Mouse (Mus musculus): ENCODE measurements around the gene Snx29. TPM values are rescaled to one million over a fixed set of nuclear protein-coding genes. Genes with fewer than 3 reads are reported as not detected.

Gene Snx29
- polyA plus RNA-seq, 1 experiment from 2014 or later = 6.1 TPM

- no peak overlapping the region for H3K4me2 ChIP-seq
- no peaks in the 10 kb centered on the region for H3K27me3 ChIP-seq
- H3K4me3 ChIP-seq = no peak overlapping the region
- no peak for ATAC-seq (replicated peaks; ENCODE audit: insufficient number of reproducible peaks, insufficient read depth, low FRiP score, low read depth)
- H3K9ac ChIP-seq = no peak overlapping the region
- H3K9me3 ChIP-seq (replicated peaks) = no peaks in the 10 kb centered on the region
- 74% methylated on average over 5 of the region's 5 CpGs for WGBS
- no peaks in the 10 kb centered on the region for H3K36me3 ChIP-seq
- H3K4me1 ChIP-seq (replicated peaks) = no peaks in the 10 kb centered on the region
- H3K27ac ChIP-seq = no peak overlapping the region
Measured at GRCm38 (mm10) chr16:11752557-11752956, 429.8 kb downstream of the Snx29 start.

GRCm38 (mm10) chr16:11753466-11753865 is 430.8 kb downstream of the Snx29 start:
- WGBS = 83% methylated on average over 2 of the region's 2 CpGs
- Histone ChIP-seq H3K36me3 (no peaks in the 10 kb centered on the region), H3K27ac (no peak overlapping the region), H3K27me3 (no peaks in the 10 kb centered on the region), H3K9me3 (replicated peaks) (no peaks in the 10 kb centered on the region), H3K9ac (no peak overlapping the region), H3K4me1 (replicated peaks) (no peaks in the 10 kb centered on the region), H3K4me3 (no peak overlapping the region), H3K4me2 (no peak overlapping the region)
- ATAC-seq (replicated peaks; ENCODE audit: insufficient number of reproducible peaks, insufficient read depth, low FRiP score, low read depth) = no peak

- no peaks in the 10 kb centered on the region for H3K9me3 ChIP-seq (replicated peaks)
- no peak overlapping the region for H3K4me3 ChIP-seq
- H3K4me1 ChIP-seq (replicated peaks) = no peaks in the 10 kb centered on the region
- no peak overlapping the region for H3K27ac ChIP-seq
- H3K36me3 ChIP-seq = no peaks in the 10 kb centered on the region
- no peaks in the 10 kb centered on the region for H3K27me3 ChIP-seq
- WGBS = 89% methylated on average over 2 of the region's 2 CpGs
- H3K4me2 ChIP-seq = no peak overlapping the region
- no peak overlapping the region for H3K9ac ChIP-seq
- ATAC-seq (replicated peaks; ENCODE audit: insufficient number of reproducible peaks, insufficient read depth, low FRiP score, low read depth) = no peak
Measured at GRCm38 (mm10) chr16:11754136-11754535, 431.4 kb downstream of the Snx29 start.

GRCm38 (mm10) chr16:11755281-11756066 is 432.8 kb downstream of the Snx29 start:
- Histone ChIP-seq H3K9ac (no peak overlapping the region), H3K36me3 (no peaks in the 10 kb centered on the region), H3K9me3 (replicated peaks) (no peaks in the 10 kb centered on the region), H3K27me3 (no peaks in the 10 kb centered on the region), H3K27ac (no peak overlapping the region), H3K4me2 (no peak overlapping the region), H3K4me3 (no peak overlapping the region), H3K4me1 (replicated peaks) (no peaks in the 10 kb centered on the region)
- ATAC-seq (replicated peaks; ENCODE audit: insufficient number of reproducible peaks, insufficient read depth, low FRiP score, low read depth) = 0 out of 2 replicates have a peak, but pooled peaks have one; percentile 36
- 84% methylated on average over 9 of the region's 9 CpGs for WGBS

GRCm38 (mm10) chr16:11756598-11757245 is 434.0 kb downstream of the Snx29 start:
- Histone ChIP-seq H3K27me3 (no peaks in the 10 kb centered on the region), H3K27ac (no peak overlapping the region), H3K4me3 (no peak overlapping the region), H3K4me2 (no peak overlapping the region), H3K9ac (no peak overlapping the region), H3K4me1 (replicated peaks) (no peaks in the 10 kb centered on the region), H3K9me3 (replicated peaks) (no peaks in the 10 kb centered on the region), H3K36me3 (no peaks in the 10 kb centered on the region)
- ATAC-seq (replicated peaks; ENCODE audit: insufficient number of reproducible peaks, insufficient read depth, low FRiP score, low read depth) = no peak
- 61% methylated on average over 1 of the region's 1 CpGs for WGBS

GRCm38 (mm10) chr16:11757471-11757870 is 434.8 kb downstream of the Snx29 start:
- no peak for ATAC-seq (replicated peaks; ENCODE audit: insufficient number of reproducible peaks, insufficient read depth, low FRiP score, low read depth)
- WGBS = 85% methylated on average over 8 of the region's 8 CpGs
- no peaks in the 10 kb centered on the region for H3K4me1 ChIP-seq (replicated peaks)

GRCm38 (mm10) chr16:11757951-11758350 is 435.2 kb downstream of the Snx29 start:
- ATAC-seq (replicated peaks; ENCODE audit: insufficient number of reproducible peaks, insufficient read depth, low FRiP score, low read depth) = no peak
- no peaks in the 10 kb centered on the region for H3K4me1 ChIP-seq (replicated peaks)
- H3K27ac ChIP-seq = no peak overlapping the region
- no peaks in the 10 kb centered on the region for H3K27me3 ChIP-seq
- H3K36me3 ChIP-seq = no peaks in the 10 kb centered on the region
- 69% methylated on average over 7 of the region's 7 CpGs for WGBS
- no peaks in the 10 kb centered on the region for H3K9me3 ChIP-seq (replicated peaks)
- no peak overlapping the region for H3K4me3 ChIP-seq
- no peak overlapping the region for H3K9ac ChIP-seq
- no peak overlapping the region for H3K4me2 ChIP-seq

More at GRCm38 (mm10) chr16:11757471-11757870, 434.8 kb downstream of the Snx29 start:
- Histone ChIP-seq H3K4me2 (no peak overlapping the region), H3K27ac (no peak overlapping the region), H3K9ac (no peak overlapping the region), H3K9me3 (replicated peaks) (no peaks in the 10 kb centered on the region), H3K27me3 (no peaks in the 10 kb centered on the region), H3K4me3 (no peak overlapping the region), H3K36me3 (no peaks in the 10 kb centered on the region)

- no peak for ATAC-seq (replicated peaks; ENCODE audit: insufficient number of reproducible peaks, insufficient read depth, low FRiP score, low read depth)
- WGBS = 71% methylated on average over 2 of the region's 2 CpGs
- no peak overlapping the region for H3K4me2 ChIP-seq
Measured at GRCm38 (mm10) chr16:11772318-11772717, 449.6 kb downstream of the Snx29 start.

GRCm38 (mm10) chr16:11774321-11774720 is 451.6 kb downstream of the Snx29 start:
- no peak overlapping the region for H3K4me2 ChIP-seq
- H3K27ac ChIP-seq = no peak overlapping the region
- H3K27me3 ChIP-seq = no peaks in the 10 kb centered on the region
- no peaks in the 10 kb centered on the region for H3K4me1 ChIP-seq (replicated peaks)
- 0 out of 2 replicates have a peak, but pooled peaks cover 5% of the 10 kb centered on the region for H3K9me3 ChIP-seq (replicated peaks)
- no peak overlapping the region for H3K4me3 ChIP-seq
- H3K36me3 ChIP-seq = no peaks in the 10 kb centered on the region
- no peak overlapping the region for H3K9ac ChIP-seq
- no peak for ATAC-seq (replicated peaks; ENCODE audit: insufficient number of reproducible peaks, insufficient read depth, low FRiP score, low read depth)
- WGBS = 73% methylated on average over 1 of the region's 1 CpGs

More at GRCm38 (mm10) chr16:11772318-11772717, 449.6 kb downstream of the Snx29 start:
- 0 out of 2 replicates have a peak, but pooled peaks cover 5% of the 10 kb centered on the region for H3K9me3 ChIP-seq (replicated peaks)
- H3K4me1 ChIP-seq (replicated peaks) = no peaks in the 10 kb centered on the region
- no peaks in the 10 kb centered on the region for H3K27me3 ChIP-seq
- no peak overlapping the region for H3K9ac ChIP-seq
- H3K27ac ChIP-seq = no peak overlapping the region
- no peak overlapping the region for H3K4me3 ChIP-seq
- no peaks in the 10 kb centered on the region for H3K36me3 ChIP-seq

- Histone ChIP-seq H3K9me3 (replicated peaks) (no peaks in the 10 kb centered on the region), H3K4me1 (replicated peaks) (no peaks in the 10 kb centered on the region), H3K27ac (no peak overlapping the region), H3K27me3 (no peaks in the 10 kb centered on the region), H3K4me3 (no peak overlapping the region), H3K36me3 (no peaks in the 10 kb centered on the region), H3K9ac (no peak overlapping the region), H3K4me2 (no peak overlapping the region)
- no peak for ATAC-seq (replicated peaks; ENCODE audit: insufficient number of reproducible peaks, insufficient read depth, low FRiP score, low read depth)
- 62% methylated on average over 3 of the region's 3 CpGs for WGBS
Measured at GRCm38 (mm10) chr16:11776528-11776927, 453.8 kb downstream of the Snx29 start.

- Histone ChIP-seq H3K4me2 (no peak overlapping the region), H3K27ac (no peak overlapping the region), H3K36me3 (no peaks in the 10 kb centered on the region), H3K4me3 (no peak overlapping the region), H3K27me3 (no peaks in the 10 kb centered on the region), H3K4me1 (replicated peaks) (peaks cover 5% of the 10 kb centered on the region), H3K9me3 (replicated peaks) (no peaks in the 10 kb centered on the region), H3K9ac (no peak overlapping the region)
- no peak for ATAC-seq (replicated peaks; ENCODE audit: insufficient number of reproducible peaks, insufficient read depth, low FRiP score, low read depth)
- 68% methylated on average over 5 of the region's 5 CpGs for WGBS
Measured at GRCm38 (mm10) chr16:11778191-11778590, 455.5 kb downstream of the Snx29 start.

Data from heart, embryonic 15.5 days (tissue).